Mouse (Mus musculus) small intestine, adult 2 months (tissue): ENCODE data around the gene Gm20388. TPM values are rescaled to one million over a fixed set of nuclear protein-coding genes. Genes with fewer than 3 reads are reported as not detected.

Experiments used
- H3K27ac ChIP-seq: fragments of 200-500 bp; 2 replicates; pipeline ENCODE4 v1.5.1; 2012; ENCODE audit warnings: low read depth, low read length, control low read depth, inconsistent platforms; ENCODE audit not compliant: insufficient read depth
- H3K27me3 ChIP-seq: fragments of 200-500 bp; 2 replicates; pipeline ENCODE4 v1.6.1; 2012; ENCODE audit warnings: mild to moderate bottlenecking, moderate library complexity, low read length, inconsistent platforms; ENCODE audit not compliant: control insufficient read depth, insufficient read depth
- H3K36me3 ChIP-seq: fragments of 200-500 bp; 2 replicates; pipeline ENCODE4 v1.6.1; 2012; ENCODE audit warnings: mild to moderate bottlenecking, low read length, control low read depth, inconsistent platforms; ENCODE audit not compliant: control insufficient read depth, insufficient read depth
- H3K4me1 ChIP-seq: fragments of 200-500 bp; 2 replicates; pipeline ENCODE4 v1.6.1; 2012; ENCODE audit warnings: low read length, inconsistent platforms, mixed read lengths; ENCODE audit not compliant: control insufficient read depth, insufficient read depth, insufficient read length
- H3K4me3 ChIP-seq: fragments of 200-500 bp; 2 replicates; pipeline ENCODE4 v1.5.1; 2012; ENCODE audit warnings: low read depth, mild to moderate bottlenecking, control low read depth, inconsistent platforms, low read length, moderate library complexity
- CTCF ChIP-seq: fragments of 200-500 bp; IDR thresholded peaks from 2 replicates; pipeline ENCODE4 v1.5.1; 2012; ENCODE audit warnings: low read depth, mild to moderate bottlenecking, control low read depth, inconsistent platforms, low read length, moderate library complexity, mixed read lengths; ENCODE audit not compliant: insufficient replicate concordance, insufficient read length; ENCODE audit errors: extremely low read depth
- POLR2A ChIP-seq: fragments of 200-500 bp; IDR thresholded peaks from 2 replicates; pipeline ENCODE4 v1.6.1; 2012; ENCODE audit warnings: low read depth, mild to moderate bottlenecking, control low read depth, inconsistent platforms, low read length, moderate library complexity
- WGBS: fragments of 180-500 bp; shearing (Covaris S2); methylation state at CpG from one replicate; pipeline ENCODE4 v1.1.7; 2018; 5-methylcytosine and 5-hydroxymethylcytosine counted together
- polyA plus RNA-seq: library from polyadenylated mRNA; depleted of rRNA; stranded (reverse); fragments of >200 nt; gene quantifications from 2 replicates; pipeline ENCODE4 v1.2.3, GENCODE M21; 2012

Gm20388 gene
- polyA plus RNA-seq, 1 experiment, result 37.3 TPM

DNA sequence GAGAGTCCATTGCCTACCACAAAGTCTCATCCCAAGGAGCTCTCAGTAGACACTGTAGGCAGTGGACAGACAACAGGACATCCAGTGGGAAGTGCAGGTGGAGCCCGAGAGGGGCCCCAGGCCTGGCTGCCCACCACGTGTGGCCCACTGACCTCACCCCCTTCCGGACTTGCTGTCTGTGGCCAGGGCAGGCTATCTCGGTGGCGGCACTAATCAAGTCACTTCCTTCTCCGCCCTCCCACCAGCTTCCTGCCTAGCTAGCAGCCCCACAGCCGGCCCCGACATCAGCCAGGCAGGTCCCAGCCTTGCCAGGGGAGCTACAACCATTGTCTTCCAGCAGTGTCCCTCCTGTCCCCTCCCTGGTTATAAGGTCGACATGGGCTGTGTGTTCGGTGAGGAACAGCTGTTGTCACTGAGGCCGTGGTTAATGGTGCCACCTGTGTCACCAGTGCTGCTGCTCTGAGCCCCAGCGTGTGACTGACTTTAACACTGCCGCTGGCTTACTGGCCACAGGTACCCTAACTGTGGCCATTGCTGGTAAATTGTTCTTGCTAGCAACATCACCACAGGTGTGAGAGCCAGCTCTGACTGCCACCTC, 2404.4 kb downstream of the Gm20388 start:
- Histone ChIP-seq H3K4me3 (no peak overlapping the region), H3K27me3 (no peaks in the 10 kb centered on the region), H3K36me3 (peaks cover 5% of the 10 kb centered on the region; the same call in 1 of the 2 replicates), H3K4me1 (peaks cover 66% of the 10 kb centered on the region), H3K27ac (peak overlapping the region; percentile 58)
- TF ChIP-seq CTCF (no peak), POLR2A (no peak)
- 22% methylated on average over 13 of the region's 13 CpGs for WGBS

DNA sequence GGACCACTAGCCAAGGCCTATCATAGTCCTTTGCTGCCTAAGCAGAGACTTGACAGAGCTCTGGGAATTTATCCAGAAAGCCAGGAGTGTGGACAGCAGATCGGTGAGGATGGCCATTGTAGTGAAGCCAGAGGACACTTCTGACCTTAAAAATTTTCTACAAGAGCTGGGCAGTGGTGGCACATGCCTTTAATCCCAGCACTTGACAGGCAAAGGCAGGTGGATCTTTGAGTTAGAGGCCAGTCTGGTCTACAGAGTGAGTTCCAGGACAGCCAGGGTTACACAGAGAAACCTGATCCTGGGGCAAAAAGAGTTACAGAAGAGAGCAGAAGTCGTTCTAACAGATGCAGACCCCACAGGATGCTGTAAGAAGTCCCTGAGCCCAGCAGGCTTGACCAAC, 2405.8 kb downstream of the Gm20388 start:
- 58% methylated on average over 2 of the region's 2 CpGs for WGBS
- Histone ChIP-seq H3K4me3 (no peak overlapping the region), H3K36me3 (0 out of 2 replicates have a peak, but pooled peaks cover 2% of the 10 kb centered on the region), H3K27ac (peak overlapping the region; percentile 85; the same call in 1 of the 2 replicates), H3K27me3 (no peaks in the 10 kb centered on the region), H3K4me1 (peaks cover 75% of the 10 kb centered on the region)
- TF ChIP-seq POLR2A, result no peak

DNA sequence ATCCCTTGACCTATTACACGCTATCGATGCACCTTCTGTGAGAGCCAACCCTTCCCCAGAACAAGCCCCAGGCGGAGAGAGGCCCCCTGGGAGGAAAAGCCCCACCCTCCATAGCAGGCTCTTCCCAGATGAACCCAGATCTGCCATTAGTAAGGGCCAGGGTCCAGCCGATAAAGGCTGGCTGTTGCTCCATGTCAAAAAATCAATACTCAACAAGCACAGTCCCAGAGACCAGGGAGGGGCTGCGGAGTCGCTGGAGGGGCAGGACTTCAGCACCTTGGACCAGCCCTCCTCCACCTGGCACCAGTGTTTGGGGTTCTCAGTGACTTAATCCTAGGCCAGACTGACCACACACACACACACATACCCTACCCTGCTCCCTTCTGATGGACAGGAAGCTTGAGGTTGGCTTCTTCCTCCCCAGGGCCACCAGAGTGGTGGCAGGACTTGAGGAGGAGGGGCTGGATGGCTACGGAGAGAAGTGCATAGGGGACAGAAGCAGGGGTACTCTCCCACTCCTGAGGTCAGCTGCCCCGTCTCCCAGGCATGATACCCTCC, 2407.4 kb downstream of the Gm20388 start:
- Histone ChIP-seq H3K4me1 (peaks cover 82% of the 10 kb centered on the region), H3K36me3 (0 out of 2 replicates have a peak, but pooled peaks cover 2% of the 10 kb centered on the region), H3K4me3 (peak overlapping the region; percentile 0; the same call in 1 of the 2 replicates), H3K27me3 (no peaks in the 10 kb centered on the region), H3K27ac (peak overlapping the region; percentile 91)
- TF ChIP-seq POLR2A (no peak), CTCF (no peak)
- 20% methylated on average over 8 of the region's 8 CpGs for WGBS

DNA sequence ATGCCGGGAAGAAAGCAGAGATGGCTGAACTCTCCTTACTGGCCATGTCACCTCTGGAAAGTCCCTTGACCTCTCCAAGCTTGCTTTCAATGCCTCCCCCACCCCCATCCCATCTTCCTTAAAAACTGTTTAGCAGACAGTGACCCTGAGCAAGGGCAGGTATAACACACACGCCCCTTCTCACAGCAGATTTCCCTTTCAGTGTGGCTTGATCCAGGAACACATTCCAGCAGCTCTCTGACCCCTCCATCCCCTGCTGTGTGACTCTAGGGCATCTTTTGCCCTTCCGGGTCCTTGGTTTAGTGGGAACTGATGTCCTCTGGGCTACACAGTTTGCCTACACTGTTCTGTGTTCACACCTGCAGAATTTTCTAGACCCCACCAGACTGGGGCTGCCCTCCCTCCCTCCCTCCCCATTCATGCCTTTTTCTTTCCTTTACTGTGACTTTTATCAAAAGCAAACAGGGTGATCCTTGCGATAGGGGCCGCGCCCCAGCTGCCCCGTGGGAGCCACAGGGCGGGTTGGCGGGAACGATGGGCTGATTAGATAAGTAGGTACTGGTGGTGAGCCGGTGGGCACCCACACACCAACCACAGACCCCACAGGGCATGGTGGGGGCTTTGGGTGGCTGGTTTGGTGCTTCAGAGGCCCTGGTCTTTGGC, 2408.5 kb downstream of the Gm20388 start:
- Histone ChIP-seq H3K27me3 (no peaks in the 10 kb centered on the region), H3K36me3 (0 out of 2 replicates have a peak, but pooled peaks cover 2% of the 10 kb centered on the region), H3K27ac (peak overlapping the region; percentile 91), H3K4me3 (no peak overlapping the region), H3K4me1 (peaks cover 85% of the 10 kb centered on the region)
- 33% methylated on average over 11 of the region's 11 CpGs for WGBS
- no peak for TF ChIP-seq POLR2A
- TF ChIP-seq CTCF, result no peak

- 0 out of 2 replicates have a peak, but pooled peaks cover 2% of the 10 kb centered on the region for H3K36me3 ChIP-seq
- H3K4me1 ChIP-seq, result peaks cover 84% of the 10 kb centered on the region
- 24% methylated on average over 7 of the region's 7 CpGs for WGBS
- H3K27me3 ChIP-seq, result no peaks in the 10 kb centered on the region
- H3K27ac ChIP-seq, result peak overlapping the region; percentile 91
- no peak overlapping the region for H3K4me3 ChIP-seq
- TF ChIP-seq POLR2A (no peak), CTCF (no peak)
Observed at GRCm38 (mm10) chr8:122319708-122320075, 2409.1 kb downstream of the Gm20388 start.

GRCm38 (mm10) chr8:122320541-122320940, 2409.9 kb downstream of the Gm20388 start:
- Histone ChIP-seq H3K27me3 (no peaks in the 10 kb centered on the region), H3K36me3 (0 out of 2 replicates have a peak, but pooled peaks cover 2% of the 10 kb centered on the region), H3K27ac (no peak overlapping the region; the same call in 1 of the 2 replicates), H3K4me3 (no peak overlapping the region), H3K4me1 (peaks cover 77% of the 10 kb centered on the region)
- WGBS, result 46% methylated on average over 3 of the region's 3 CpGs
- TF ChIP-seq CTCF (no peak), POLR2A (no peak)

DNA sequence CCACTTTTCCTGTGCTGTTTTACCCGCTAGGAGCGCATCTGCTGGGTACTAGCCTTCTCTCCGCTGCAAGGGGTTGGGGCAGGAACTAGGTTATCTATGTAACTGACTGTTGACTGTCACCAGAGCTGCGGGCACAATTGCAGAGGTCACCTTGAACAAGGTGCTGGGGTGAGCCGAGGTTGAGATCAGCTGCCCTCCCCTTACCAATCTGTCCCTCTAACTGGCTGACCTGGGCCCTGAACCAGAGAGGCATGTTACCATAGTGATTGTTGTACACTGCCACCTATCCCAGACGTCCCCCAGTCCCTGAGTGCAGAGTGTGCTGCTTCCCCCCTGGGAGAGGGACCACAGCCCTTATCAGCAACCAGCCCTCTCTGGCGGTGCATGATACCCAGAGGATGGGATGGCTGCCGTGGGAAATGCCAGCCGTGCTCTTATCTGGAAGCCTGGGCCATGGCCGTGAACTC, 2410.8 kb downstream of the Gm20388 start:
- H3K27me3 ChIP-seq, result no peaks in the 10 kb centered on the region
- H3K4me1 ChIP-seq, result peaks cover 70% of the 10 kb centered on the region
- no peak overlapping the region for H3K4me3 ChIP-seq
- H3K36me3 ChIP-seq, result peaks cover 5% of the 10 kb centered on the region; the same call in 1 of the 2 replicates
- WGBS, result 35% methylated on average over 10 of the region's 10 CpGs
- H3K27ac ChIP-seq, result peak overlapping the region; percentile 72; the same call in 1 of the 2 replicates
- TF ChIP-seq POLR2A, result no peak
- no peak for TF ChIP-seq CTCF

- WGBS, result 58% methylated on average over 7 of the region's 7 CpGs
- Histone ChIP-seq H3K4me1 (peaks cover 65% of the 10 kb centered on the region), H3K36me3 (peaks cover 5% of the 10 kb centered on the region; the same call in 1 of the 2 replicates), H3K27me3 (no peaks in the 10 kb centered on the region), H3K4me3 (no peak overlapping the region), H3K27ac (peak overlapping the region; percentile 72)
- TF ChIP-seq CTCF (no peak), POLR2A (no peak)
Observed at GRCm38 (mm10) chr8:122322126-122322525, 2411.5 kb downstream of the Gm20388 start.
